Mouse (Mus musculus) stomach, postnatal 0 days (tissue): ENCODE measurements around the gene Rnf121. TPM values are rescaled to one million over a fixed set of nuclear protein-coding genes. Genes with fewer than 3 reads are reported as not detected.

Source experiments
- ATAC-seq: fragments of 200-750 bp; cut with Nextera tagmentation; 2 replicates; pipeline ENCODE4 v1.8.0; 2017; ENCODE audit not compliant: low FRiP score, low TSS enrichment
- DNase-seq: peaks from one replicate; pipeline ENCODE4 v3.0.0-alpha.2; 2016; ENCODE audit warnings: low spot score
- H3K27ac ChIP-seq: fragments of 300-500 bp; sonication (generic); replicated peaks from 2 replicates; pipeline ENCODE4 v1.5.1; 2014; ENCODE audit warnings: mild to moderate bottlenecking, control low read depth
- H3K27me3 ChIP-seq: fragments of 300-500 bp; sonication (generic); 2 replicates; pipeline ENCODE4 v1.6.1; 2014; ENCODE audit warnings: low read length; ENCODE audit not compliant: control insufficient read depth, insufficient read depth
- H3K36me3 ChIP-seq: fragments of 300-500 bp; sonication (generic); 2 replicates; pipeline ENCODE4 v1.6.1; 2014; ENCODE audit warnings: low read length, mixed read lengths; ENCODE audit not compliant: control insufficient read depth, insufficient read depth
- H3K4me1 ChIP-seq: fragments of 300-500 bp; sonication (generic); replicated peaks from 2 replicates; pipeline ENCODE4 v1.6.1; 2014; ENCODE audit warnings: antibody characterized with exemption; ENCODE audit not compliant: control insufficient read depth, insufficient read depth
- H3K4me2 ChIP-seq: fragments of 300-500 bp; sonication (generic); replicated peaks from 2 replicates; pipeline ENCODE4 v1.6.1; 2014; ENCODE audit warnings: low read depth, mild to moderate bottlenecking, control low read depth, moderate library complexity
- H3K4me3 ChIP-seq: fragments of 300-500 bp; sonication (generic); 2 replicates; pipeline ENCODE4 v1.5.1; 2014; ENCODE audit warnings: low read depth, low read length, control low read depth
- H3K9ac ChIP-seq: fragments of 300-500 bp; sonication (generic); 2 replicates; pipeline ENCODE4 v1.6.1; 2014; ENCODE audit warnings: mild to moderate bottlenecking, low read length, control low read depth, mixed read lengths
- H3K9me3 ChIP-seq: fragments of 300-500 bp; sonication (generic); 2 replicates; pipeline ENCODE4 v1.6.1; 2016; ENCODE audit warnings: low read length; ENCODE audit not compliant: control insufficient read depth
- CTCF ChIP-seq: IDR thresholded peaks from 2 replicates; pipeline ENCODE4 v1.5.1; 2016; ENCODE audit warnings: antibody characterized with exemption, low read depth, mild to moderate bottlenecking, moderate library complexity
- EP300 ChIP-seq: optimal IDR thresholded peaks from 2 replicates; pipeline ENCODE3; 2016; ENCODE audit warnings: antibody characterized with exemption
- WGBS: fragments of 180-500 bp; shearing (Covaris S2); extraction: QIAGEN DNeasy Blood & Tissue Kit; methylation state at CpG from one replicate; pipeline ENCODE4 v1.1.7; 2014; 5-methylcytosine and 5-hydroxymethylcytosine counted together
- polyA plus RNA-seq: library from polyadenylated mRNA; unstranded; fragments of >200 nt; fragmentation: Nextera tagmentation; extraction: Ambion mirVana; gene quantifications from 2 replicates; pipeline ENCODE4 v1.2.1, GENCODE M21; 2015

The Rnf121 gene
- polyA plus RNA-seq, 1 experiment from 2014 or later, result 18.0 TPM

GRCm38 (mm10) chr7:102106700-102107141, 41.5 kb upstream of the Rnf121 start:
- Histone ChIP-seq H3K4me1 (no peaks in the 10 kb centered on the region), H3K4me3 (peak overlapping the region; percentile 27), H3K4me2 (peak overlapping the region; percentile 60), H3K27ac (no peak overlapping the region), H3K9ac (peak overlapping the region; percentile 35; the same call in 1 of the 2 replicates), H3K9me3 (no peaks in the 10 kb centered on the region), H3K27me3 (no peaks in the 10 kb centered on the region), H3K36me3 (no peaks in the 10 kb centered on the region)
- DNase-seq (peak; percentile 27), ATAC-seq (no peak)
- WGBS, result 10% methylated on average over 23 of the region's 23 CpGs
- TF ChIP-seq EP300 (no peak), CTCF (peak; percentile 42)

GRCm38 (mm10) chr7:102104126-102104525, 38.9 kb upstream of the Rnf121 start:
- no peak for ATAC-seq
- WGBS, result 45% methylated on average over 5 of the region's 5 CpGs
- no peak overlapping the region for H3K4me2 ChIP-seq

GRCm38 (mm10) chr7:102103555-102103954, 38.3 kb upstream of the Rnf121 start:
- H3K4me2 ChIP-seq, result no peak overlapping the region
- WGBS, result 61% methylated on average over 2 of the region's 2 CpGs
- no peak for ATAC-seq

More at GRCm38 (mm10) chr7:102104126-102104525, 38.9 kb upstream of the Rnf121 start:
- no peak overlapping the region for H3K4me3 ChIP-seq
- no peak overlapping the region for H3K9ac ChIP-seq
- no peak for DNase-seq
- no peaks in the 10 kb centered on the region for H3K27me3 ChIP-seq
- TF ChIP-seq EP300 (no peak), CTCF (no peak)
- no peaks in the 10 kb centered on the region for H3K9me3 ChIP-seq
- no peaks in the 10 kb centered on the region for H3K36me3 ChIP-seq
- H3K4me1 ChIP-seq, result no peaks in the 10 kb centered on the region
- no peak overlapping the region for H3K27ac ChIP-seq

GRCm38 (mm10) chr7:102102696-102103095, 37.4 kb upstream of the Rnf121 start:
- Histone ChIP-seq H3K9me3 (no peaks in the 10 kb centered on the region), H3K27me3 (no peaks in the 10 kb centered on the region), H3K4me1 (no peaks in the 10 kb centered on the region), H3K27ac (no peak overlapping the region), H3K36me3 (no peaks in the 10 kb centered on the region), H3K4me3 (no peak overlapping the region), H3K9ac (no peak overlapping the region), H3K4me2 (no peak overlapping the region)
- 35% methylated on average over 6 of the region's 6 CpGs for WGBS
- TF ChIP-seq EP300, result no peak
- TF ChIP-seq CTCF, result no peak
- DNase-seq (no peak), ATAC-seq (no peak)

More at GRCm38 (mm10) chr7:102103555-102103954, 38.3 kb upstream of the Rnf121 start:
- Histone ChIP-seq H3K4me3 (no peak overlapping the region), H3K4me1 (no peaks in the 10 kb centered on the region), H3K27ac (no peak overlapping the region), H3K27me3 (no peaks in the 10 kb centered on the region), H3K36me3 (no peaks in the 10 kb centered on the region), H3K9me3 (no peaks in the 10 kb centered on the region), H3K9ac (no peak overlapping the region)
- no peak for DNase-seq
- TF ChIP-seq CTCF (no peak), EP300 (no peak)

- H3K4me1 ChIP-seq, result no peaks in the 10 kb centered on the region
- no peak overlapping the region for H3K27ac ChIP-seq
- 60% methylated on average over 8 of the region's 8 CpGs for WGBS
- no peak for TF ChIP-seq EP300
- no peak for TF ChIP-seq CTCF
- DNase-seq (no peak), ATAC-seq (no peak)
- no peaks in the 10 kb centered on the region for H3K27me3 ChIP-seq
- H3K9me3 ChIP-seq, result no peaks in the 10 kb centered on the region
- no peak overlapping the region for H3K9ac ChIP-seq
- H3K36me3 ChIP-seq, result no peaks in the 10 kb centered on the region
- H3K4me2 ChIP-seq, result no peak overlapping the region
- no peak overlapping the region for H3K4me3 ChIP-seq
Observed at GRCm38 (mm10) chr7:102102241-102102640, 37.0 kb upstream of the Rnf121 start.

GRCm38 (mm10) chr7:102101487-102101886, 36.2 kb upstream of the Rnf121 start, which contains the start of gene Art1:
Gene Art1 (plus strand): TSS chr7:102101743.
- WGBS, result 75% methylated on average over 5 of the region's 5 CpGs
- ATAC-seq, result no peak
- no peak for TF ChIP-seq CTCF
- no peak for TF ChIP-seq EP300
- no peak within 1 kb of the TSS for H3K4me2 ChIP-seq
- H3K36me3 ChIP-seq, result no peaks in the 10 kb centered on the region
- no peak for DNase-seq
- no peak within 1 kb of the TSS for H3K4me3 ChIP-seq
- no peak within 1 kb of the TSS for H3K27ac ChIP-seq
- H3K4me1 ChIP-seq, result no peaks in the 10 kb centered on the region
- H3K9me3 ChIP-seq, result no peaks in the 10 kb centered on the region
- no peak within 1 kb of the TSS for H3K9ac ChIP-seq
- no peaks in the 10 kb centered on the region for H3K27me3 ChIP-seq
